Mouse (Mus musculus): ENCODE results near the gene Dr1.

DNA sequence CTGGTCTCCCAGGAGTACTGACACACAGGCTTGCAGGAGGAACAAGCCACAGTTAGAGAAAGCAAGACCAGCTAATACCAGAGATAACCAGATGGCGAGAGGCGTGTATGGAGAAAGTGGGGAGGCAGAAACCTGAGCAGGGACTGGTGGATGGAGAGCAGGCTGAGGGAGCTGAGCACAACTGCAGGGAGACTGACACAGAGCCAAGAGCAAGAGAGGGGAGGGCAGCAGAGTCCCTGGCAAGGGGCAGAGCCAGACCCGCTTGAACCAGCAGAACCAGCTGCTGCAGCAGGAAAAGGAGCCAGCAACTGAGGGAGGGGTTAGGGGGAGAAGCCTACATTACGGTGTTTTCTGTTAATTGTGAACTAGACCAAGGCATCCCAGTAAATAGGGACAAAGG is 6.0 kb upstream of the Dr1 start:
- TF ChIP-seq CTCF (IDR thresholded peaks at IDR 0.05; ENCODE audit: low read depth) (no peak), EP300 (IDR thresholded peaks at IDR 0.05; ENCODE audit: low read depth) (no peak)

All from heart, postnatal 0 days (tissue).